Comparison of ENCODE assay signal across 11 mouse cellular contexts in the genomic region with DNA sequence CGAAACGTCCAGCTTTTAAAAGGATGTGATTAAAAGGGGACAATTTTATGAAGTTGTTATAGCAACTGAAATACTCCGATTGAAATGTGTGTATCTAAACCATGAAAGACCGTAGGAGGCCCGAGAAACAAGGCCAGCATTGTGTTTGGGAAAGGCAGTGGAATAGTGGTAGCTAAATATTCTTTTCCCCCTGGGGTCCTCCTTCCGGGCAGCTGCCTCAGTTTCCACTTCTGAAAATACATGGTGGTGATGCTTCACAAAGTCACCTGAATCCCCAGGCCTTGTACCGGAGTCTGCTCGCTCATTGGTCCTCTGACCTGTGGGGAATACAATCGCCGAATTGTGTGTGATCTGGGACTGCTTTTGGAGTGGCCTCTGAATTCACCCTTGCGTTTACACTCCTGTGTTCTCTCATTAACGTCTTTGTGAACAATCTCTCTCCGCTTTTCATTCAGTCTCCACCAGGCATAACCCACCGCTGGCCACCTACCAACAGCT. TPM values are rescaled to one million over a fixed set of nuclear protein-coding genes. Genes with fewer than 3 reads are reported as not detected.
A peak's percentile ranks its signal among the peaks of the same experiment; 100 is the strongest.
DNase-seq lines count a peak whose midpoint lies in the region; ATAC-seq lines count a peak whose summit lies in the region.
"Had no signal": no experiment of that assay in that cellular context is flagged by ENCODE, and none has a peak within 500 bp of the region (broad histone marks: within the 10 kb centered on the region; RNA-seq: fewer than 3 reads in every experiment).

No protein-coding gene starts in this region.

- H3K4me1 ChIP-seq in neural tube, embryonic 15.5 days: peaks cover 5% of the 10 kb centered on the region
- peaks cover 15% of the 10 kb centered on the region for H3K4me1 ChIP-seq in forebrain, embryonic 16.5 days (replicated peaks; ENCODE audit: control insufficient read depth, insufficient read depth, low read length)
- H3K4me1 ChIP-seq in midbrain, embryonic 10.5 days: peaks cover 76% of the 10 kb centered on the region

- peak; percentile 50 for DNase-seq in neural tube, embryonic 10.5 days (ENCODE audit: extremely low spot score, low spot score)
- DNase-seq in midbrain, embryonic 10.5 days (ENCODE audit: low spot score): peak; percentile 56
- no peak for DNase-seq in ovary, postnatal 10 days (ENCODE audit: low spot score)
- DNase-seq in adrenal gland, postnatal 10 days: no peak
- no peak for DNase-seq in layer of hippocampus, postnatal 36 days
- no peak for DNase-seq in gastrocnemius, adult 18-20 months (ENCODE audit: low spot score)
- DNase-seq: adrenal gland, postnatal 25 days; kidney, adult 11 months had no signal

- no peaks in the 10 kb centered on the region for H3K36me3 ChIP-seq in neural tube, embryonic 15.5 days
- H3K36me3 ChIP-seq in forebrain, embryonic 16.5 days (ENCODE audit: control insufficient read depth, insufficient read depth): no peaks in the 10 kb centered on the region
- H3K36me3 ChIP-seq in midbrain, embryonic 10.5 days: no peaks in the 10 kb centered on the region
- H3K36me3 ChIP-seq: liver, embryonic 15.5 days had no signal

- WGBS in neural tube, embryonic 15.5 days: 12% methylated on average over 14 of the region's 14 CpGs
- 7% methylated on average over 14 of the region's 14 CpGs for WGBS in forebrain, embryonic 16.5 days
- WGBS in midbrain, embryonic 10.5 days: 12% methylated on average over 14 of the region's 14 CpGs

- no peak overlapping the region for H3K4me2 ChIP-seq in neural tube, embryonic 15.5 days
- H3K4me2 ChIP-seq in forebrain, embryonic 16.5 days (ENCODE audit: low read length): 0 out of 2 replicates have a peak overlapping the region, but pooled peaks have one; percentile 2
- H3K4me2 ChIP-seq: liver, embryonic 15.5 days had no signal

- H3K9me3 ChIP-seq in neural tube, embryonic 15.5 days (replicated peaks): no peaks in the 10 kb centered on the region
- H3K9me3 ChIP-seq in forebrain, embryonic 16.5 days (ENCODE audit: control insufficient read depth, low read length): no peaks in the 10 kb centered on the region
- no peaks in the 10 kb centered on the region for H3K9me3 ChIP-seq in midbrain, embryonic 10.5 days (replicated peaks)
- H3K9me3 ChIP-seq: liver, embryonic 15.5 days had no signal

- no peak overlapping the region for H3K4me3 ChIP-seq in neural tube, embryonic 15.5 days (replicated peaks)
- no peak overlapping the region for H3K4me3 ChIP-seq in forebrain, embryonic 16.5 days (replicated peaks; ENCODE audit: low read length)
- H3K4me3 ChIP-seq in midbrain, embryonic 10.5 days: peak overlapping the region; percentile 31
- H3K4me3 ChIP-seq: liver, embryonic 15.5 days had no signal

- H3K9ac ChIP-seq in neural tube, embryonic 15.5 days (replicated peaks): no peak overlapping the region
- no peak overlapping the region for H3K9ac ChIP-seq in forebrain, embryonic 16.5 days (replicated peaks; ENCODE audit: low read depth, low read length)
- H3K9ac ChIP-seq: liver, embryonic 15.5 days had no signal

- peaks cover 64% of the 10 kb centered on the region for H3K27me3 ChIP-seq in neural tube, embryonic 15.5 days (replicated peaks)
- peaks cover 30% of the 10 kb centered on the region for H3K27me3 ChIP-seq in forebrain, embryonic 16.5 days (replicated peaks; ENCODE audit: control insufficient read depth, insufficient read depth, low read length)
- peaks cover 76% of the 10 kb centered on the region for H3K27me3 ChIP-seq in midbrain, embryonic 10.5 days (ENCODE audit: low read depth, poor library complexity, severe bottlenecking)

- ATAC-seq in neural tube, embryonic 15.5 days (ENCODE audit: low FRiP score): no peak
- no peak for ATAC-seq in forebrain, embryonic 16.5 days

- H3K27ac ChIP-seq in neural tube, embryonic 15.5 days (replicated peaks): no peak overlapping the region
- no peak overlapping the region; the same call in 1 of the 2 replicates for H3K27ac ChIP-seq in forebrain, embryonic 16.5 days (ENCODE audit: low read length)
- H3K27ac ChIP-seq in midbrain, embryonic 10.5 days (replicated peaks): peak overlapping the region; percentile 72
- H3K27ac ChIP-seq: liver, embryonic 15.5 days had no signal

RNA-seq across cellular contexts. Expression of gene Clybl, which starts 46.0 kb away (rescaled TPM):
- polyA plus RNA-seq in neural tube, embryonic 15.5 days (2015; fragmentation: Nextera tagmentation; extraction: Ambion mirVana): 13.3 and 13.5 TPM in 2 replicates
- polyA plus RNA-seq in forebrain, embryonic 16.5 days (2015; fragmentation: Nextera tagmentation; extraction: Ambion mirVana): 7.5 and 8.4 TPM in 2 replicates
- 27.5 and 29.1 TPM in 2 replicates for polyA plus RNA-seq in midbrain, embryonic 10.5 days (2016; fragmentation: Nextera tagmentation; extraction: Ambion mirVana)
- total RNA-seq in adrenal gland, postnatal 10 days (2021): 100 to 1,000 TPM; 121 to 123 TPM
- total RNA-seq in layer of hippocampus, postnatal 36 days (2021): 10 to 100 TPM; 24.1 to 29.9 TPM
- 10 to 100 TPM; 68.5 to 70.8 TPM for total RNA-seq in gastrocnemius, adult 18-20 months (2021)

Comparison
In these comparisons a context has a peak if more than half of its experiments do, and no peak if none do; other contexts are left out.
1. DNase-seq: peak in neural tube, embryonic 10.5 days (single experiment) and midbrain, embryonic 10.5 days (single experiment); none in ovary, postnatal 10 days (single experiment), adrenal gland, postnatal 10 days (single experiment), layer of hippocampus, postnatal 36 days (0 of 2) and gastrocnemius, adult 18-20 months (single experiment).